Mouse (Mus musculus) C2C12 (cell line): ENCODE measurements around the gene Zbtb16.

Experiments used
- CEBPB ChIP-seq: IDR thresholded peaks from one replicate; pipeline ENCODE4 v1.6.1; 2011; ENCODE audit warnings: low read depth, mild to moderate bottlenecking, control low read depth, moderate library complexity
- CTCF ChIP-seq: IDR thresholded peaks from one replicate; pipeline ENCODE4 v1.5.1; 2011; ENCODE audit not compliant: control insufficient read depth, insufficient read depth, insufficient read length
- FOSL1 ChIP-seq: IDR thresholded peaks from one replicate; pipeline ENCODE4 v1.8.0; 2011; ENCODE audit warnings: mild to moderate bottlenecking, low read length; ENCODE audit not compliant: poor library complexity, insufficient read depth, severe bottlenecking
- MAX ChIP-seq: IDR thresholded peaks from one replicate; pipeline ENCODE4 v1.6.1; 2011; ENCODE audit warnings: mild to moderate bottlenecking, control low read depth

- no peak for TF ChIP-seq CTCF
- no peak for TF ChIP-seq MAX
- no peak for TF ChIP-seq FOSL1
- no peak for TF ChIP-seq CEBPB
Measured at GRCm38 (mm10) chr9:48748216-48748615, 87.8 kb downstream of the Zbtb16 start.
